ENCODE assay signal across 7 mouse cellular contexts in the genomic region with DNA sequence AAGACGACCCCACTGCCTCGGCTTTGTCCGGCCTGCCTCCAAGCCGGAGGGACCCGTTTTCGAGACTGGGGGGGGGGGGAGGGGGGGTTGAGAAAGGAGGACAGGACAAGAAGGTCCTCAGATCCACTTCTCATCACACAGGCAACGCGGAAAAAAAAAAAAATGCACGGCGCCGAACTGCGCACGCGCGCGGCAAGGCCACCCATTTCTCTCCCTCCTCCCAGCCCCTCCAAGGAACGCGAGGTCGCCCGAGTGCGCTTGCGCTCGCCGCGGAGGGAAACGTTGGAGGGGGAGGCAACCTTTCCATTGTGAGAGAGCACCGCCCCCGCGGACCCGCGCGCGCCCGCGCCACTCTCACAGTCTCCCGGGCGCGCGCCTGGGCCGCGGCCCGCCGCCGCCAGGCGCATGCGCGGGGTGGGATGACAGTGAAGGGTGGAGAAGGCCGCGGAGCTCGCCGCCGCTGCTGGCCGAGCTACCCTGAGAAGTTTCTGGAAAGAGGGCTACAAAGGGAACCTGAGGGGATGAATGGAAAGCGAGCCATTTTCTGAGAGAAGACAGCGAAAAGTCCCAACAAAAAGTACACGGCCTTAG. TPM values are rescaled to one million over a fixed set of nuclear protein-coding genes. Genes with fewer than 3 reads are reported as not detected.
A peak's percentile ranks its signal among the peaks of the same experiment; 100 is the strongest.
DNase-seq lines count a peak whose midpoint lies in the region; ATAC-seq lines count a peak whose summit lies in the region.

No protein-coding gene starts in this region.

- no peaks in the 10 kb centered on the region for H3K9me3 ChIP-seq in embryonic facial prominence, embryonic 10.5 days
- no peaks in the 10 kb centered on the region for H3K9me3 ChIP-seq in limb, embryonic 11.5 days (ENCODE audit: control insufficient read depth, low read length)
- no peaks in the 10 kb centered on the region for H3K9me3 ChIP-seq in midbrain, embryonic 14.5 days (ENCODE audit: control insufficient read depth, low read length)

- H3K36me3 ChIP-seq in embryonic facial prominence, embryonic 10.5 days (replicated peaks), result no peaks in the 10 kb centered on the region
- H3K36me3 ChIP-seq in limb, embryonic 11.5 days (ENCODE audit: control insufficient read depth, insufficient read depth, low read length), result no peaks in the 10 kb centered on the region
- no peaks in the 10 kb centered on the region for H3K36me3 ChIP-seq in midbrain, embryonic 14.5 days (ENCODE audit: control insufficient read depth, insufficient read depth, low read length)

- DNase-seq in adrenal gland, postnatal 10 days, result peak; percentile 99
- peak; percentile 100 for DNase-seq in embryonic facial prominence, embryonic 10.5 days (ENCODE audit: low spot score)
- peak; percentile 100 for DNase-seq in heart, adult 11 months
- peak; percentile 97 for DNase-seq in kidney, adult 18-20 months
- DNase-seq in limb, embryonic 11.5 days (ENCODE audit: low spot score), result peak; percentile 99
- DNase-seq in midbrain, embryonic 14.5 days, result peak; percentile 100
- DNase-seq in spleen, adult 18-20 months, result peak; percentile 98 to 99

- peak overlapping the region; percentile 95 for H3K4me2 ChIP-seq in limb, embryonic 11.5 days (ENCODE audit: low read depth, severe bottlenecking)
- H3K4me2 ChIP-seq in midbrain, embryonic 14.5 days (ENCODE audit: low read length), result peak overlapping the region; percentile 99

- 0% methylated on average over 55 of the region's 56 CpGs for WGBS in embryonic facial prominence, embryonic 10.5 days
- WGBS in limb, embryonic 11.5 days, result 1% methylated on average over 46 of the region's 56 CpGs
- under 1% methylated on average over 55 of the region's 56 CpGs for WGBS in midbrain, embryonic 14.5 days

- H3K9ac ChIP-seq in limb, embryonic 11.5 days (ENCODE audit: low read length), result peak overlapping the region; percentile 97
- peak overlapping the region; percentile 92 for H3K9ac ChIP-seq in midbrain, embryonic 14.5 days (replicated peaks; ENCODE audit: low read length)

- peak overlapping the region; percentile 99 for H3K27ac ChIP-seq in embryonic facial prominence, embryonic 10.5 days (replicated peaks)
- H3K27ac ChIP-seq in limb, embryonic 11.5 days (replicated peaks; ENCODE audit: low read depth, low read length), result peak overlapping the region; percentile 99
- H3K27ac ChIP-seq in midbrain, embryonic 14.5 days (replicated peaks; ENCODE audit: low read depth, low read length), result peak overlapping the region; percentile 100

- no peaks in the 10 kb centered on the region for H3K27me3 ChIP-seq in embryonic facial prominence, embryonic 10.5 days (replicated peaks; ENCODE audit: low read depth, poor library complexity, severe bottlenecking)
- H3K27me3 ChIP-seq in limb, embryonic 11.5 days (ENCODE audit: control insufficient read depth, insufficient read depth, low read length), result no peaks in the 10 kb centered on the region
- H3K27me3 ChIP-seq in midbrain, embryonic 14.5 days (ENCODE audit: control insufficient read depth, insufficient read depth, low read length), result no peaks in the 10 kb centered on the region

- H3K4me1 ChIP-seq in embryonic facial prominence, embryonic 10.5 days, result peaks cover 26% of the 10 kb centered on the region
- H3K4me1 ChIP-seq in limb, embryonic 11.5 days (ENCODE audit: control insufficient read depth, insufficient read depth, low read length), result 0 out of 2 replicates have a peak, but pooled peaks cover 4% of the 10 kb centered on the region
- peaks cover 24% of the 10 kb centered on the region for H3K4me1 ChIP-seq in midbrain, embryonic 14.5 days (ENCODE audit: control insufficient read depth, insufficient read depth, low read length)

- H3K4me3 ChIP-seq in embryonic facial prominence, embryonic 10.5 days, result peak overlapping the region; percentile 77
- peak overlapping the region; percentile 76 for H3K4me3 ChIP-seq in limb, embryonic 11.5 days (ENCODE audit: low read depth, low read length)
- peak overlapping the region; percentile 74 for H3K4me3 ChIP-seq in midbrain, embryonic 14.5 days (replicated peaks; ENCODE audit: low read depth, low read length)

- peak; percentile 71 for ATAC-seq in limb, embryonic 11.5 days (ENCODE audit: insufficient number of reproducible peaks, low FRiP score, low TSS enrichment, low read depth)
- ATAC-seq in midbrain, embryonic 14.5 days (ENCODE audit: low FRiP score, low TSS enrichment), result peak; percentile 81

RNA-seq across cellular contexts. Expression of a gene that starts 7.4 kb away (rescaled TPM):
- 10 to 100 TPM; 36.6 to 55.2 TPM for total RNA-seq in adrenal gland, postnatal 10 days (2021)
- 9.6 and 12.1 TPM in 2 replicates for polyA plus RNA-seq in embryonic facial prominence, embryonic 10.5 days (2016; fragmentation: Nextera tagmentation; extraction: Ambion mirVana)
- polyA plus RNA-seq in limb, embryonic 11.5 days (2014; fragmentation: Nextera tagmentation; extraction: Ambion mirVana), result 12.4 and 13.4 TPM in 2 replicates
- 17.3 and 23.9 TPM in 2 replicates for polyA plus RNA-seq in midbrain, embryonic 14.5 days (2014; fragmentation: Nextera tagmentation; extraction: Ambion mirVana)

Comparison
In these comparisons a context has a peak if more than half of its experiments do, and no peak if none do; other contexts are left out.
1. Peak in every context shown above with its lines: DNase-seq, ATAC-seq, H3K4me3 ChIP-seq and H3K27ac ChIP-seq.